Mouse (Mus musculus): Measurements from ENCODE around the gene Use1. TPM values are rescaled to one million over a fixed set of nuclear protein-coding genes. Genes with fewer than 3 reads are reported as not detected.

Gene Use1
- total RNA-seq, 2 experiments from 2014 or later: 111 to 127 TPM

- DNase-seq (ENCODE audit: low spot score in 2 of 2): no peak
Observed at GRCm38 (mm10) chr8:71401454-71401853, 34.8 kb downstream of the Use1 start.

- DNase-seq (ENCODE audit: low spot score in 2 of 2): no peak
Observed at GRCm38 (mm10) chr8:71402446-71402964, 35.9 kb downstream of the Use1 start.

GRCm38 (mm10) chr8:71403107-71403885 lies 36.6 kb downstream of the Use1 start:
- no peak for DNase-seq (ENCODE audit: low spot score in 2 of 2)

- no peak for DNase-seq (ENCODE audit: low spot score in 2 of 2)
Observed at GRCm38 (mm10) chr8:71404011-71404410, 37.4 kb downstream of the Use1 start.

- DNase-seq (ENCODE audit: low spot score in 2 of 2): no peak
Observed at GRCm38 (mm10) chr8:71404951-71405351, 38.3 kb downstream of the Use1 start.

- DNase-seq (ENCODE audit: low spot score in 2 of 2): peak; percentile 87 to 94
Observed at GRCm38 (mm10) chr8:71405401-71406098, 38.9 kb downstream of the Use1 start, which contains the start of gene Ankle1. TSS of gene Ankle1 (plus strand) at chr8:71406010.

GRCm38 (mm10) chr8:71406099-71407015 lies 39.7 kb downstream of the Use1 start:
- DNase-seq (ENCODE audit: low spot score in 2 of 2): no peak

GRCm38 (mm10) chr8:71407441-71407840 lies 40.8 kb downstream of the Use1 start:
- no peak for DNase-seq (ENCODE audit: low spot score in 2 of 2)

- DNase-seq (ENCODE audit: low spot score in 2 of 2): no peak
Observed at GRCm38 (mm10) chr8:71408231-71408630, 41.6 kb downstream of the Use1 start.

GRCm38 (mm10) chr8:71411535-71412273 lies 45.1 kb downstream of the Use1 start:
- DNase-seq (ENCODE audit: low spot score in 2 of 2): no peak

Other genes starting within 250 kb of the Use1 start
- 10 to 100 TPM; 29.1 to 32.8 TPM for gene Myo9b, start 94.1 kb upstream of the Use1 start, total RNA-seq (2021)
- gene Haus8, start 93.9 kb upstream of the Use1 start, total RNA-seq (2021): 10 to 100 TPM; 10.8 to 12.7 TPM
- 10 to 100 TPM; 14.3 to 17.9 TPM for gene Ocel1, start 4.5 kb downstream of the Use1 start, total RNA-seq (2021)
- 10 to 100 TPM; 44.6 to 46.5 TPM for gene Nr2f6, start 15.1 kb downstream of the Use1 start, total RNA-seq (2021)
- gene Ushbp1, start 29.0 kb downstream of the Use1 start, total RNA-seq (2021): 1 to 10 TPM; 3.3 TPM
- 100 to 1,000 TPM in 1 of 2 experiments, 10 to 100 TPM in 1; 94.1 to 103 TPM for gene Babam1, start 30.0 kb downstream of the Use1 start, total RNA-seq (2021)
- gene Ankle1, start 39.2 kb downstream of the Use1 start, total RNA-seq (2021): under 1 TPM; 0.22 to 0.25 TPM
- 100 to 1,000 TPM; 287 to 312 TPM for gene Abhd8, start 96.8 kb downstream of the Use1 start, total RNA-seq (2021)
- gene Mrpl34, start 98.1 kb downstream of the Use1 start, total RNA-seq (2021): 10 to 100 TPM; 48.1 to 48.9 TPM
- 10 to 100 TPM; 82.5 to 91.6 TPM for gene Dda1, start 102.4 kb downstream of the Use1 start, total RNA-seq (2021)
- gene Ano8, start 119.1 kb downstream of the Use1 start, total RNA-seq (2021): 10 to 100 TPM; 48.4 to 49.2 TPM
- 10 to 100 TPM; 30.4 to 36.1 TPM for gene Gtpbp3, start 121.3 kb downstream of the Use1 start, total RNA-seq (2021)
- gene Plvap, start 144.9 kb downstream of the Use1 start, total RNA-seq (2021): 1 to 10 TPM; 7.4 to 7.9 TPM
- not detected for gene Ccdc194, start 158.9 kb downstream of the Use1 start, total RNA-seq (2021)
- gene Bst2, start 170.6 kb downstream of the Use1 start, total RNA-seq (2021): 1 to 10 TPM; 3.8 to 5.4 TPM
- gene Mvb12a, start 176.1 kb downstream of the Use1 start, total RNA-seq (2021): 10 to 100 TPM; 29.9 to 37.9 TPM
- under 1 TPM in 1 of 2 experiments, not detected in 1; 0.20 TPM for gene Tmem221, start 192.0 kb downstream of the Use1 start, total RNA-seq (2021)
- under 1 TPM; 0.12 to 0.15 TPM for gene Nxnl1, start 199.8 kb downstream of the Use1 start, total RNA-seq (2021)
- gene Slc27a1, start 202.0 kb downstream of the Use1 start, total RNA-seq (2021): 100 to 1,000 TPM; 105 to 126 TPM
- 10 to 100 TPM; 32.0 to 33.1 TPM for gene Pgls, start 225.3 kb downstream of the Use1 start, total RNA-seq (2021)
- 1 to 10 TPM; 2.5 to 3.1 TPM for gene Fam129c, start 230.8 kb downstream of the Use1 start, total RNA-seq (2021)
- 10 to 100 TPM; 53.7 to 54.1 TPM for gene Colgalt1, start 244.2 kb downstream of the Use1 start, total RNA-seq (2021)